Mouse (Mus musculus): ENCODE data around the gene Tmem131l. TPM values are rescaled to one million over a fixed set of nuclear protein-coding genes. Genes with fewer than 3 reads are reported as not detected.

Tmem131l gene
- total and polyA plus RNA-seq, 2 experiments from 2014 or later, result 22.5 to 37.3 TPM

GRCm38 (mm10) chr3:84028968-84029367, 11.0 kb downstream of the Tmem131l start:
- WGBS, result 82% methylated on average over 4 of the region's 4 CpGs
- no peak overlapping the region for H3K9ac ChIP-seq (replicated peaks; ENCODE audit: low read length, poor library complexity, severe bottlenecking)

DNA sequence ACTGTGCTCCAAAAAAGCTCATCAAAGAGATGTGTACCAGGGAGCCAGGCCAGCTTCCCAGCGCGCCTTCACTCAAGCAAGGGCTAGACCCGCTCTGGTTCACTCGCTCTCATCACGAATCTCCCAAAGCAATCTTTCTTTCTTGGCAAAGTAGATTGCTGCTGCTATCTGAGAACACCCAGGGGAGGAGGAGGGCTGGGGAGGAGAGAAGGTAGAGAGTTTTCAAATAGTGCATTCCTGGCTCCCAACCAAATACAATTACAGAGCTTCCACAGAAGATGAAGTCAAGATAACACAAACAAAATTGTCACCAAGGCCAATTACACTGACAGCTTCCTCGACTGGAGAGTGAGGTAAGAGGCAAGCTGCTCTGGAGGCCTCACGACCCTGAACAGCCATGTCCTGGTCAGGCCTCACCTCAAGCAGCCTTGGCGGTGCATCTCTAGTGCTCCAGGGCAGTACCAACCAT, 12.2 kb downstream of the Tmem131l start:
- no peaks in the 10 kb centered on the region for H3K9me3 ChIP-seq (ENCODE audit: low read length)
- no peak for ATAC-seq (ENCODE audit: low FRiP score)

More at GRCm38 (mm10) chr3:84028968-84029367, 11.0 kb downstream of the Tmem131l start:
- Histone ChIP-seq H3K4me2 (ENCODE audit: low read depth, low read length, poor library complexity, severe bottlenecking) (no peak overlapping the region), H3K4me1 (ENCODE audit: insufficient read depth, low read length) (peaks cover 8% of the 10 kb centered on the region; the same call in 1 of the 2 replicates), H3K36me3 (ENCODE audit: insufficient read depth, low read length) (peaks cover 4% of the 10 kb centered on the region; the same call in 1 of the 2 replicates), H3K27me3 (ENCODE audit: insufficient read depth, low read length) (no peaks in the 10 kb centered on the region), H3K27ac (ENCODE audit: low read depth, low read length) (no peak overlapping the region), H3K9me3 (ENCODE audit: low read length) (no peaks in the 10 kb centered on the region), H3K4me3 (ENCODE audit: low read depth, low read length) (no peak overlapping the region)
- TF ChIP-seq CTCF (IDR thresholded peaks at IDR 0.05), result no peak
- DNase-seq (ENCODE audit: low spot score) (no peak), ATAC-seq (ENCODE audit: low FRiP score) (no peak)

GRCm38 (mm10) chr3:84024512-84025072, 15.4 kb downstream of the Tmem131l start:
- no peak overlapping the region for H3K4me2 ChIP-seq (ENCODE audit: low read depth, low read length, poor library complexity, severe bottlenecking)
- WGBS, result 55% methylated on average over 12 of the region's 12 CpGs
- no peak for ATAC-seq (ENCODE audit: low FRiP score)
- H3K36me3 ChIP-seq (ENCODE audit: insufficient read depth, low read length), result peaks cover 4% of the 10 kb centered on the region; the same call in 1 of the 2 replicates
- no peak overlapping the region for H3K4me3 ChIP-seq (ENCODE audit: low read depth, low read length)
- peaks cover 10% of the 10 kb centered on the region; the same call in 1 of the 2 replicates for H3K4me1 ChIP-seq (ENCODE audit: insufficient read depth, low read length)
- H3K9ac ChIP-seq (replicated peaks; ENCODE audit: low read length, poor library complexity, severe bottlenecking), result no peak overlapping the region
- H3K9me3 ChIP-seq (ENCODE audit: low read length), result no peaks in the 10 kb centered on the region
- no peak for DNase-seq (ENCODE audit: low spot score)
- TF ChIP-seq CTCF (IDR thresholded peaks at IDR 0.05), result no peak
- no peak overlapping the region for H3K27ac ChIP-seq (ENCODE audit: low read depth, low read length)
- H3K27me3 ChIP-seq (ENCODE audit: insufficient read depth, low read length), result no peaks in the 10 kb centered on the region

More for the DNA sequence above, 12.2 kb downstream of the Tmem131l start:
- 86% methylated on average over 8 of the region's 8 CpGs for WGBS
- DNase-seq (ENCODE audit: low spot score), result no peak
- Histone ChIP-seq H3K27ac (ENCODE audit: low read depth, low read length) (no peak overlapping the region), H3K4me3 (ENCODE audit: low read depth, low read length) (no peak overlapping the region), H3K4me1 (ENCODE audit: insufficient read depth, low read length) (peaks cover 10% of the 10 kb centered on the region; the same call in 1 of the 2 replicates), H3K27me3 (ENCODE audit: insufficient read depth, low read length) (no peaks in the 10 kb centered on the region), H3K4me2 (ENCODE audit: low read depth, low read length, poor library complexity, severe bottlenecking) (no peak overlapping the region), H3K9ac (replicated peaks; ENCODE audit: low read length, poor library complexity, severe bottlenecking) (no peak overlapping the region), H3K36me3 (ENCODE audit: insufficient read depth, low read length) (peaks cover 4% of the 10 kb centered on the region; the same call in 1 of the 2 replicates)
- TF ChIP-seq CTCF (IDR thresholded peaks at IDR 0.05), result no peak

DNA sequence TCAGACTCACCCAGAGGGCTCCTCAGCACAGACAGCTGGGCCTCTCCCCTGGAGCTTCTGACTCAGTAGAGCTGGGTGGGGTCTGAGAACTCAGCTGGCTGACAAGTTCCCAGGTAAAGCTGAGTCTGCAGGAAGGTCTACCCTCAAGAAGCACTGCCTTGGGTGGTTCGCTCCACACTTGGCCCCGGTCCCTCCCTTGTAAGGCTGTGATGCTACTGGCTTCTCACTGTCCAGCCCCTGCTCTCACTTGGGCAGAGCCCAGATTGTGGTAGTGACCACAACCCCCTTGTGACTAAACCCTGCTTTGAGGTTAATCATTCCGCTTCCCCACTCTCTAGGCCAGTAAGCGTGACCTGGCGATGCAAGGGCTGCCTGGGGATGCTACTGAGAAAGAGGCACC, 17.3 kb downstream of the Tmem131l start:
- no peaks in the 10 kb centered on the region for H3K9me3 ChIP-seq (ENCODE audit: low read length)
- no peak overlapping the region for H3K4me3 ChIP-seq (ENCODE audit: low read depth, low read length)
- no peak for DNase-seq (ENCODE audit: low spot score)
- peaks cover 10% of the 10 kb centered on the region; the same call in 1 of the 2 replicates for H3K4me1 ChIP-seq (ENCODE audit: insufficient read depth, low read length)
- no peak overlapping the region for H3K9ac ChIP-seq (replicated peaks; ENCODE audit: low read length, poor library complexity, severe bottlenecking)
- no peak overlapping the region for H3K4me2 ChIP-seq (ENCODE audit: low read depth, low read length, poor library complexity, severe bottlenecking)
- no peak overlapping the region for H3K27ac ChIP-seq (ENCODE audit: low read depth, low read length)
- 72% methylated on average over 5 of the region's 5 CpGs for WGBS
- no peak; the same call in 1 of the 2 replicates for ATAC-seq (ENCODE audit: low FRiP score)
- peaks cover 4% of the 10 kb centered on the region; the same call in 1 of the 2 replicates for H3K36me3 ChIP-seq (ENCODE audit: insufficient read depth, low read length)
- no peak for TF ChIP-seq CTCF (IDR thresholded peaks at IDR 0.05)
- H3K27me3 ChIP-seq (ENCODE audit: insufficient read depth, low read length), result no peaks in the 10 kb centered on the region

GRCm38 (mm10) chr3:84022201-84022584, 17.8 kb downstream of the Tmem131l start:
- Histone ChIP-seq H3K36me3 (ENCODE audit: insufficient read depth, low read length) (peaks cover 4% of the 10 kb centered on the region; the same call in 1 of the 2 replicates), H3K4me1 (ENCODE audit: insufficient read depth, low read length) (peaks cover 10% of the 10 kb centered on the region; the same call in 1 of the 2 replicates), H3K9me3 (ENCODE audit: low read length) (no peaks in the 10 kb centered on the region), H3K27me3 (ENCODE audit: insufficient read depth, low read length) (no peaks in the 10 kb centered on the region), H3K27ac (ENCODE audit: low read depth, low read length) (no peak overlapping the region), H3K4me2 (ENCODE audit: low read depth, low read length, poor library complexity, severe bottlenecking) (no peak overlapping the region), H3K4me3 (ENCODE audit: low read depth, low read length) (no peak overlapping the region), H3K9ac (replicated peaks; ENCODE audit: low read length, poor library complexity, severe bottlenecking) (no peak overlapping the region)
- ATAC-seq (ENCODE audit: low FRiP score) (no peak), DNase-seq (ENCODE audit: low spot score) (no peak)
- TF ChIP-seq CTCF (IDR thresholded peaks at IDR 0.05), result no peak
- WGBS, result 88% methylated on average over 6 of the region's 6 CpGs

Measured in midbrain, postnatal 0 days (tissue).